ENCODE assay signal across 9 mouse cellular contexts in the genomic region with DNA sequence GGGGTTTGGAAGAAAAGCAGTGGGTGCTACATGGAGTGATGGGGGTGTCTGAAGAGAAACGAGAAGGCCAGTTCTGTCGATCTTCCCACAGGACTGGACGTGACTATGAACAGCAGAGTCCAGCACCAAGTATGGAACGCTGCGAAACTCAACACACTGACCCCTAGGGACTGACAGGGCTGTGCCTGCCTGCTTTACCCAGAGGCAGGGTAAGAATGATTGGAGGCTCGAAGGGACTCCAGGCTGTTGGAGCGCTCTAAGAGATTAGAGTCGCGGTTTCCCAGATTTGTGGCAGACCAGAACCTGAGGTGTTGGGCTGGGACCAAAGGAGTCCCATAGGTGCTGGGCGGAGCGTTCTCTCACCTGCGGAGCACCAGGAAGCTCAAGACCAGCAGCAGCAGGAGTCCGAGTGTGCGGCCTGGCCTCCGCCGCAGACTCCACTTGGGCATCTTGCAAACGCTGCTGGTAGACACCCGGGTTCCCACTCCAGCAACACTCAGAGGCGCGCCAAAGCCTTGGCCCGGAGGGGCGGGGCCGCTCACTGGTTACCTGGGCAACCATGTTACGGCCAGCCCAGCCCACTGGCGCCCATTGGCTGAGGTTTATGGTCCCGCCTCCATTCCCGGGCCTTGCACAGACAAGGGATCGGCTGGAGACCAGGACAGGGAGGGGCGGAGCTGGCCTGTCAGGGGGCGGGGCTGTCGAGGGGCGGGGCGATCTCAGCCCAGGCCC. TPM values are rescaled to one million over a fixed set of nuclear protein-coding genes. Genes with fewer than 3 reads are reported as not detected.
DNase-seq lines count a peak whose midpoint lies in the region; ATAC-seq lines count a peak whose summit lies in the region.
"Had no signal": no experiment of that assay in that cellular context is flagged by ENCODE, and none has a peak within 500 bp of the region (broad histone marks: within the 10 kb centered on the region; RNA-seq: fewer than 3 reads in every experiment).

Gene Glb1l2, minus strand, starts transcription at position 534 of the 732 bp plus-strand sequence.

- peak within 1 kb of the TSS; percentile 46; the same call in 1 of the 2 replicates for H3K27ac ChIP-seq in forebrain, embryonic 11.5 days (ENCODE audit: low read depth, low read length)
- peak within 1 kb of the TSS; percentile 71 for H3K27ac ChIP-seq in heart, embryonic 13.5 days (replicated peaks)
- peak within 1 kb of the TSS; percentile 81 for H3K27ac ChIP-seq in kidney, embryonic 16.5 days (ENCODE audit: low read length)
- H3K27ac ChIP-seq in limb, embryonic 15.5 days = 0 out of 2 replicates have a peak within 1 kb of the TSS, but pooled peaks have one; percentile 11
- no peak within 1 kb of the TSS for H3K27ac ChIP-seq in midbrain, embryonic 16.5 days (ENCODE audit: low read length)
- peak within 1 kb of the TSS; percentile 61; the same call in 1 of the 2 replicates for H3K27ac ChIP-seq in stomach, embryonic 14.5 days (ENCODE audit: low read length)

- peak within 1 kb of the TSS; percentile 66 for H3K9ac ChIP-seq in forebrain, embryonic 11.5 days (ENCODE audit: low read length)
- H3K9ac ChIP-seq in heart, embryonic 13.5 days = peak within 1 kb of the TSS; percentile 80
- H3K9ac ChIP-seq in kidney, embryonic 16.5 days (replicated peaks; ENCODE audit: low read length) = peak within 1 kb of the TSS; percentile 62
- H3K9ac ChIP-seq in limb, embryonic 15.5 days = peak within 1 kb of the TSS; percentile 42
- peak within 1 kb of the TSS; percentile 68 for H3K9ac ChIP-seq in midbrain, embryonic 16.5 days (ENCODE audit: low read depth, low read length)
- peak within 1 kb of the TSS; percentile 21; the same call in 1 of the 2 replicates for H3K9ac ChIP-seq in stomach, embryonic 14.5 days (replicated peaks; ENCODE audit: low read depth, low read length)

- peak within 1 kb of the TSS; percentile 79 for H3K4me2 ChIP-seq in forebrain, embryonic 11.5 days (ENCODE audit: low read depth, low read length, severe bottlenecking)
- peak within 1 kb of the TSS; percentile 93 for H3K4me2 ChIP-seq in heart, embryonic 13.5 days
- H3K4me2 ChIP-seq in kidney, embryonic 16.5 days (replicated peaks; ENCODE audit: low read depth, low read length) = peak within 1 kb of the TSS; percentile 75
- peak within 1 kb of the TSS; percentile 89 for H3K4me2 ChIP-seq in limb, embryonic 15.5 days
- H3K4me2 ChIP-seq in midbrain, embryonic 16.5 days (ENCODE audit: low read length) = peak within 1 kb of the TSS; percentile 78
- peak within 1 kb of the TSS; percentile 82 for H3K4me2 ChIP-seq in stomach, embryonic 14.5 days (replicated peaks; ENCODE audit: low read depth, low read length)

- 2% methylated on average over 33 of the region's 33 CpGs for WGBS in forebrain, embryonic 11.5 days
- 2% methylated on average over 33 of the region's 33 CpGs for WGBS in heart, embryonic 13.5 days
- WGBS in kidney, embryonic 16.5 days = 2% methylated on average over 33 of the region's 33 CpGs
- WGBS in limb, embryonic 15.5 days = under 1% methylated on average over 33 of the region's 33 CpGs
- whole genome bisulfite sequencing in midbrain, embryonic 16.5 days = under 1% methylated on average over 33 of the region's 33 CpGs
- under 1% methylated on average over 33 of the region's 33 CpGs for WGBS in stomach, embryonic 14.5 days

- H3K27me3 ChIP-seq in forebrain, embryonic 11.5 days (ENCODE audit: control insufficient read depth, insufficient read depth, low read length) = no peaks in the 10 kb centered on the region
- no peaks in the 10 kb centered on the region for H3K27me3 ChIP-seq in heart, embryonic 13.5 days (replicated peaks)
- no peaks in the 10 kb centered on the region for H3K27me3 ChIP-seq in kidney, embryonic 16.5 days (ENCODE audit: insufficient read depth, low read length)
- no peaks in the 10 kb centered on the region for H3K27me3 ChIP-seq in limb, embryonic 15.5 days
- H3K27me3 ChIP-seq in midbrain, embryonic 16.5 days (ENCODE audit: control insufficient read depth, insufficient read depth, low read depth, low read length) = no peaks in the 10 kb centered on the region
- no peaks in the 10 kb centered on the region for H3K27me3 ChIP-seq in stomach, embryonic 14.5 days (ENCODE audit: control insufficient read depth, insufficient read depth, low read length)

- no peaks in the 10 kb centered on the region; the same call in 1 of the 2 replicates for H3K4me1 ChIP-seq in forebrain, embryonic 11.5 days (replicated peaks; ENCODE audit: control insufficient read depth, insufficient read depth, low read length)
- H3K4me1 ChIP-seq in heart, embryonic 13.5 days = peaks cover 22% of the 10 kb centered on the region
- 0 out of 2 replicates have a peak, but pooled peaks cover 6% of the 10 kb centered on the region for H3K4me1 ChIP-seq in kidney, embryonic 16.5 days (ENCODE audit: insufficient read depth, low read length)
- peaks cover 11% of the 10 kb centered on the region for H3K4me1 ChIP-seq in limb, embryonic 15.5 days
- H3K4me1 ChIP-seq in midbrain, embryonic 16.5 days (ENCODE audit: control insufficient read depth, insufficient read depth, low read length) = no peaks in the 10 kb centered on the region; the same call in 1 of the 2 replicates
- H3K4me1 ChIP-seq in stomach, embryonic 14.5 days (ENCODE audit: control insufficient read depth, insufficient read depth, low read length) = 0 out of 2 replicates have a peak, but pooled peaks cover 3% of the 10 kb centered on the region

- DNase-seq in B cell, adult 2 months = peak; percentile 1 to 3
- peak; percentile 98 for DNase-seq in forebrain, embryonic 11.5 days (ENCODE audit: low spot score)

- no peaks in the 10 kb centered on the region for H3K36me3 ChIP-seq in forebrain, embryonic 11.5 days (ENCODE audit: control insufficient read depth, insufficient read depth, low read length)
- H3K36me3 ChIP-seq in heart, embryonic 13.5 days = no peaks in the 10 kb centered on the region
- H3K36me3 ChIP-seq in kidney, embryonic 16.5 days (ENCODE audit: insufficient read depth, low read length) = no peaks in the 10 kb centered on the region
- H3K36me3 ChIP-seq in limb, embryonic 15.5 days = no peaks in the 10 kb centered on the region
- no peaks in the 10 kb centered on the region for H3K36me3 ChIP-seq in midbrain, embryonic 16.5 days (ENCODE audit: control insufficient read depth, insufficient read depth, low read length)
- H3K36me3 ChIP-seq in stomach, embryonic 14.5 days (ENCODE audit: control insufficient read depth, insufficient read depth, low read length) = no peaks in the 10 kb centered on the region

- no peaks in the 10 kb centered on the region for H3K9me3 ChIP-seq in forebrain, embryonic 11.5 days (ENCODE audit: control insufficient read depth, low read length)
- H3K9me3 ChIP-seq in heart, embryonic 13.5 days = no peaks in the 10 kb centered on the region
- H3K9me3 ChIP-seq in kidney, embryonic 16.5 days (ENCODE audit: low read length) = no peaks in the 10 kb centered on the region
- H3K9me3 ChIP-seq in limb, embryonic 15.5 days = no peaks in the 10 kb centered on the region
- no peaks in the 10 kb centered on the region for H3K9me3 ChIP-seq in midbrain, embryonic 16.5 days (replicated peaks; ENCODE audit: control insufficient read depth, low read length, poor library complexity, severe bottlenecking)
- no peaks in the 10 kb centered on the region for H3K9me3 ChIP-seq in stomach, embryonic 14.5 days (ENCODE audit: control insufficient read depth, low read depth, low read length)

- peak; percentile 88 for ATAC-seq in cerebellum, adult (ENCODE audit: insufficient number of reproducible peaks, low FRiP score, low TSS enrichment)
- peak; percentile 100 for ATAC-seq in forebrain, embryonic 11.5 days (replicated peaks; ENCODE audit: low FRiP score)
- peak; percentile 99 for ATAC-seq in heart, embryonic 13.5 days (ENCODE audit: extremely low read depth, insufficient number of reproducible peaks, low FRiP score, low TSS enrichment)
- ATAC-seq in kidney, embryonic 16.5 days (ENCODE audit: low FRiP score, low TSS enrichment) = peak; percentile 100
- ATAC-seq in limb, embryonic 15.5 days (ENCODE audit: insufficient number of reproducible peaks, low FRiP score, low TSS enrichment, low read depth) = peak; percentile 100
- ATAC-seq in midbrain, embryonic 16.5 days = peak; percentile 100
- ATAC-seq in stomach, embryonic 14.5 days (ENCODE audit: insufficient number of reproducible peaks, insufficient read depth, low FRiP score, low read depth) = peak; percentile 100

- H3K4me3 ChIP-seq in forebrain, embryonic 11.5 days (ENCODE audit: low read depth, low read length) = peak within 1 kb of the TSS; percentile 43
- H3K4me3 ChIP-seq in heart, embryonic 13.5 days = peak within 1 kb of the TSS; percentile 64
- H3K4me3 ChIP-seq in kidney, embryonic 16.5 days (ENCODE audit: low read length) = peak within 1 kb of the TSS; percentile 55
- H3K4me3 ChIP-seq in limb, embryonic 15.5 days = peak within 1 kb of the TSS; percentile 49
- H3K4me3 ChIP-seq in midbrain, embryonic 16.5 days (ENCODE audit: low read depth, low read length) = peak within 1 kb of the TSS; percentile 56
- H3K4me3 ChIP-seq in stomach, embryonic 14.5 days (ENCODE audit: low read depth, low read length) = peak within 1 kb of the TSS; percentile 46

RNA-seq across cellular contexts. Expression of gene Glb1l2, which starts in this region (rescaled TPM):
- polyA plus RNA-seq in forebrain, embryonic 11.5 days (2014; fragmentation: Nextera tagmentation; extraction: Ambion mirVana) = 5.3 and 5.8 TPM in 2 replicates
- polyA plus RNA-seq in heart, embryonic 13.5 days (2015; fragmentation: Nextera tagmentation; extraction: Ambion mirVana) = 1.1 and 1.3 TPM in 2 replicates
- polyA plus RNA-seq in kidney, embryonic 16.5 days (2015; fragmentation: Nextera tagmentation; extraction: Ambion mirVana) = 46.1 and 48.5 TPM in 2 replicates
- polyA plus RNA-seq in limb, embryonic 15.5 days (2015; fragmentation: Nextera tagmentation; extraction: Ambion mirVana) = 4.7 and 5.9 TPM in 2 replicates
- polyA plus RNA-seq in midbrain, embryonic 16.5 days (2015; fragmentation: Nextera tagmentation; extraction: Ambion mirVana) = 3.1 and 3.6 TPM in 2 replicates
- 7.2 and 8.6 TPM in 2 replicates for polyA plus RNA-seq in stomach, embryonic 14.5 days (2014; fragmentation: Nextera tagmentation; extraction: Ambion mirVana)
- polyA plus RNA-seq: C2C12 had no signal

Comparison
In these comparisons a context has a peak if more than half of its experiments do, and no peak if none do; other contexts are left out.
1. H3K9ac ChIP-seq: peak in every context shown above with its lines; median percentile 80 in heart, embryonic 13.5 days; 68 in midbrain, embryonic 16.5 days; 66 in forebrain, embryonic 11.5 days; 62 in kidney, embryonic 16.5 days; 42 in limb, embryonic 15.5 days; 21 in stomach, embryonic 14.5 days.